Mouse (Mus musculus): Measurements from ENCODE around the gene Vmn1r107. TPM values are rescaled to one million over a fixed set of nuclear protein-coding genes. Genes with fewer than 3 reads are reported as not detected.
"Not testable (repeated sequence)": the region's sequence is repeated elsewhere in the genome, so short reads cannot be mapped to it uniquely, and the experiment has no call there.

Gene Vmn1r107
- polyA plus RNA-seq (2014; fragmentation: Nextera tagmentation; extraction: Ambion mirVana): not detected in 2 replicates

- no CpG with 5 or more reads among the region's 3 CpGs for WGBS
- not testable (repeated sequence) for H3K27me3 ChIP-seq (ENCODE audit: control insufficient read depth, insufficient read depth, low read length); H3K4me1 ChIP-seq (ENCODE audit: control insufficient read depth, insufficient read depth, low read length); H3K27ac ChIP-seq (ENCODE audit: low read length); H3K9ac ChIP-seq (replicated peaks; ENCODE audit: low read depth, low read length); H3K4me3 ChIP-seq (ENCODE audit: low read depth, low read length); H3K36me3 ChIP-seq (ENCODE audit: control insufficient read depth, insufficient read depth, low read length); H3K4me2 ChIP-seq (replicated peaks; ENCODE audit: low read depth, low read length); ATAC-seq (ENCODE audit: insufficient number of reproducible peaks, insufficient read depth, low FRiP score, low read depth); H3K9me3 ChIP-seq (ENCODE audit: control insufficient read depth, low read depth, low read length)
These were observed at the start of gene Vmn1r107 for GRCm38 (mm10) chr7:20668618-20669017. TSS of gene Vmn1r107 (plus strand) at chr7:20668918.

- not testable (repeated sequence) for H3K27ac ChIP-seq (ENCODE audit: low read length); H3K4me3 ChIP-seq (ENCODE audit: low read depth, low read length); H3K27me3 ChIP-seq (ENCODE audit: control insufficient read depth, insufficient read depth, low read length); H3K4me2 ChIP-seq (replicated peaks; ENCODE audit: low read depth, low read length); H3K36me3 ChIP-seq (ENCODE audit: control insufficient read depth, insufficient read depth, low read length); ATAC-seq (ENCODE audit: insufficient number of reproducible peaks, insufficient read depth, low FRiP score, low read depth); H3K9me3 ChIP-seq (ENCODE audit: control insufficient read depth, low read depth, low read length); H3K4me1 ChIP-seq (ENCODE audit: control insufficient read depth, insufficient read depth, low read length); H3K9ac ChIP-seq (replicated peaks; ENCODE audit: low read depth, low read length)
- no CpG with 5 or more reads among the region's 2 CpGs for WGBS
These were observed 34.4 kb downstream of the Vmn1r107 start, which contains the start of gene Vmn1r111 for GRCm38 (mm10) chr7:20703116-20703515. TSS of gene Vmn1r111 (minus strand) at chr7:20703216.

Other genes with a start within 250 kb of the Vmn1r107 start
- gene Vmn1r101, start 226.3 kb upstream of the Vmn1r107 start, polyA plus RNA-seq (2014; fragmentation: Nextera tagmentation; extraction: Ambion mirVana): not detected in 2 replicates
- gene Gm10670, start 194.0 kb upstream of the Vmn1r107 start, polyA plus RNA-seq (2014; fragmentation: Nextera tagmentation; extraction: Ambion mirVana): not detected in 2 replicates
- not detected in 2 replicates for gene Vmn1r103, start 158.4 kb upstream of the Vmn1r107 start, polyA plus RNA-seq (2014; fragmentation: Nextera tagmentation; extraction: Ambion mirVana)
- not detected in 2 replicates for gene Vmn1r104, start 135.1 kb upstream of the Vmn1r107 start, polyA plus RNA-seq (2014; fragmentation: Nextera tagmentation; extraction: Ambion mirVana)
- gene Gm5726, start 123.2 kb upstream of the Vmn1r107 start, polyA plus RNA-seq (2014; fragmentation: Nextera tagmentation; extraction: Ambion mirVana): not detected in 2 replicates
- not detected in 2 replicates for gene Gm4141, start 92.7 kb upstream of the Vmn1r107 start, polyA plus RNA-seq (2014; fragmentation: Nextera tagmentation; extraction: Ambion mirVana)
- not detected in 2 replicates for gene Gm4513, start 69.9 kb upstream of the Vmn1r107 start, polyA plus RNA-seq (2014; fragmentation: Nextera tagmentation; extraction: Ambion mirVana)
- gene Vmn1r111, start 34.3 kb downstream of the Vmn1r107 start, polyA plus RNA-seq (2014; fragmentation: Nextera tagmentation; extraction: Ambion mirVana): not detected in 2 replicates
- gene Gm10668, start 61.7 kb downstream of the Vmn1r107 start, polyA plus RNA-seq (2014; fragmentation: Nextera tagmentation; extraction: Ambion mirVana): not detected in 2 replicates
- gene Vmn1r112, start 102.3 kb downstream of the Vmn1r107 start, polyA plus RNA-seq (2014; fragmentation: Nextera tagmentation; extraction: Ambion mirVana): not detected in 2 replicates
- not detected in 2 replicates for gene Vmn1r113, start 118.4 kb downstream of the Vmn1r107 start, polyA plus RNA-seq (2014; fragmentation: Nextera tagmentation; extraction: Ambion mirVana)
- not detected in 2 replicates for gene Vmn1r114, start 143.3 kb downstream of the Vmn1r107 start, polyA plus RNA-seq (2014; fragmentation: Nextera tagmentation; extraction: Ambion mirVana)
- gene Vmn1r115, start 176.1 kb downstream of the Vmn1r107 start, polyA plus RNA-seq (2014; fragmentation: Nextera tagmentation; extraction: Ambion mirVana): not detected in 2 replicates
- not detected in 2 replicates for gene Vmn1r116, start 203.3 kb downstream of the Vmn1r107 start, polyA plus RNA-seq (2014; fragmentation: Nextera tagmentation; extraction: Ambion mirVana)
- not detected in 2 replicates for gene Vmn1r117, start 215.2 kb downstream of the Vmn1r107 start, polyA plus RNA-seq (2014; fragmentation: Nextera tagmentation; extraction: Ambion mirVana)
- gene Vmn1r118, start 243.4 kb downstream of the Vmn1r107 start, polyA plus RNA-seq (2014; fragmentation: Nextera tagmentation; extraction: Ambion mirVana): not detected in 2 replicates

Measured in stomach, embryonic 14.5 days (tissue).